Mouse (Mus musculus) olfactory bulb, adult 2 months (tissue): ENCODE data around the gene Sox2. TPM values are rescaled to one million over a fixed set of nuclear protein-coding genes. Genes with fewer than 3 reads are reported as not detected.

Experiments used
- H3K27ac ChIP-seq: fragments of 200-500 bp; 2 replicates; pipeline ENCODE4 v1.5.1; 2012; ENCODE audit warnings: low read depth, low read length; ENCODE audit not compliant: insufficient read depth
- H3K4me1 ChIP-seq: fragments of 200-500 bp; 2 replicates; pipeline ENCODE4 v1.6.1; 2012; ENCODE audit warnings: low read length; ENCODE audit not compliant: control insufficient read depth, insufficient read depth
- H3K4me3 ChIP-seq: fragments of 200-500 bp; 2 replicates; pipeline ENCODE4 v1.5.1; 2012; ENCODE audit warnings: mild to moderate bottlenecking, low read depth, low read length, moderate library complexity; ENCODE audit not compliant: insufficient read depth
- CTCF ChIP-seq: fragments of 200-500 bp; IDR thresholded peaks from 2 replicates; pipeline ENCODE4 v1.5.1; 2012; ENCODE audit warnings: low read depth, mild to moderate bottlenecking, low read length, moderate library complexity; ENCODE audit not compliant: insufficient read depth
- POLR2A ChIP-seq: fragments of 200-500 bp; IDR thresholded peaks from 2 replicates; pipeline ENCODE4 v1.6.1; 2012; ENCODE audit warnings: mild to moderate bottlenecking, low read depth, low read length, moderate library complexity; ENCODE audit not compliant: insufficient read depth
- WGBS: fragments of 180-500 bp; shearing (Covaris S2); methylation state at CpG from one replicate; pipeline ENCODE4 v1.1.7; 2018; 5-methylcytosine and 5-hydroxymethylcytosine counted together
- polyA plus RNA-seq: library from polyadenylated mRNA; stranded (reverse); fragments of >200 nt; gene quantifications from 2 replicates; pipeline ENCODE4 v1.2.4, GENCODE M21; 2012; ENCODE audit warnings: low replicate concordance; ENCODE audit not compliant: missing spikeins, insufficient read depth, insufficient read length

The Sox2 gene
- polyA plus RNA-seq, 1 experiment = not detected

DNA sequence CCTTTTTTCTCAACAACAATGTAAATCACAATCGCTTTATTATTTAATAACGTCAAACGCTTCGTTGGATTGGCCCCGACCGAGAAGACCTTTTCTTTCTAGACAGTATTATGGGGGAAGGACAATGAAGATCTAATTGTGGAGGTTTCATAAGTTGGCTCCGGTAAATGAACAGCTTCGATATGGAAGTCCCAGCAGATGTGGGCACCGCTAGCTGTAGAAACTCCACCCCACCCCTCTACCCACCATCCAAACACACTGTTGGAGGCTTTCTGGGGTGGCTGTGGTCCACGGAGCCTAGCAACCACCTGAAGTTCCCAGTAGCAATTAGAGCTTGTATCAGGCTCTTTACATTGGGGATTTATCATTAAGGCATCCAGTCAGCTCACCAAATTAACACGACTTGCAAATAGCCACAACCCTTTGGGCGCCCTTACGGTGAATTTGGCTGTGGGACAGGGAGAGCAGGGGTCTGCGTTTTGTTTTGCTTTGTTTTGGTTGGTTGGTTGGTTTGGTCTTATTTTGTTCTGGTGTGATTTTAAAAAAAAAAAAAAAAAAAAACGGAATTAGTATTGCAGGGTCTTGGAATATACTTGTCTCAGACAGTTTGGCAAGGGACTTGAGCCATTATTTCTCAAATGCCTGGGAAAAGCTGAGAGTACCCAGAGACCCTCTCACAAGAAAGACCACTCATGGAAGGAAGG, 12.0 kb downstream of the Sox2 start:
- 11% methylated on average over 15 of the region's 15 CpGs for whole genome bisulfite sequencing
- peak overlapping the region; percentile 46 for H3K4me3 ChIP-seq
- TF ChIP-seq POLR2A (no peak), CTCF (no peak)
- peaks cover 46% of the 10 kb centered on the region for H3K4me1 ChIP-seq
- H3K27ac ChIP-seq = peak overlapping the region; percentile 99

DNA sequence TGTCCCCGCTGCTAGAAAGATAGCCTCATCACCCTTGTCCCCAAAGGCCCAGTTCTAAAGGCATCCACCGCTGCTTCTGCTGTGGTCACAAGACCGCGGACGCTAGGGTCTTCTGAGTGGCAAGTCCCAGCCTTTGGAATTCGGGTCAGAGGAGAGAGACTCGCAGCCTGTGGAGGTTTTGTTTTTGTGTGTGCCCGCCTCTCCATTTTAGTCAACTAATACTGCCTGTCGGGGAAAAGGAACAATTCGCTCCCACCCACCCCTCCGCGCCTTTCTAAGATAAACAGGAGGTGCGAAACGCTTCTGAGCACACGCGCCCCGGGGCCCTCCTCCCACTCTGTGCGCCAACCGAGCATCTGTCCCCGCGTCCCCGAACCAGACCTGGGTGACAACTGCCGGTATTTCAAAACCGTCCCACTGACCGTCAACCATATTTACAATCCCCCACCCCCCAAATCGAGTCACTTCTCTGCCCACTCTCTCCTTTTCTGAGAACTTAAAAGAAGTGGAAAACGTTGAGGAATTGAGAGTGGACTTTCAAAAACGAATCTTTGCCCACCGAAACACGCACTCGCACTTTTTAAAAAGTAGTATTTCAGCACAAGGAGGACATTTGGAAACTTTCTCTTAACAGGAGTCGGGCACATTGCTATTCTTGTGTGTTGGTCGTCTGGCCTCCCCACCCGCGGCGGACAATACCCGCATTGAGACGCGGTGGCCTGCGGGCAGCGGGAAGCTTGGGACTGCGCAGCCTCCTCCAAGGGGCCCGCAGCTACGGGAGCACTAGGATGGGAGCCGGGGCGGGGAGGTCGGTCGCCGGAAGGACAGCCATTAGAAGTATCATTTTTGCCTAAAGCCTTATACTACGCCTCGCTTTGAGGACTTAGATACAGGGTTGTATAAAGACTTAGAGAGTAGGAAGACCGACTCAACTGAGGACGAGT, 12.8 kb downstream of the Sox2 start:
- TF ChIP-seq POLR2A = no peak
- no peak for TF ChIP-seq CTCF
- peak overlapping the region; percentile 46 for H3K4me3 ChIP-seq
- peaks cover 43% of the 10 kb centered on the region for H3K4me1 ChIP-seq
- 2% methylated on average over 53 of the region's 53 CpGs for WGBS
- H3K27ac ChIP-seq = peak overlapping the region; percentile 99

DNA sequence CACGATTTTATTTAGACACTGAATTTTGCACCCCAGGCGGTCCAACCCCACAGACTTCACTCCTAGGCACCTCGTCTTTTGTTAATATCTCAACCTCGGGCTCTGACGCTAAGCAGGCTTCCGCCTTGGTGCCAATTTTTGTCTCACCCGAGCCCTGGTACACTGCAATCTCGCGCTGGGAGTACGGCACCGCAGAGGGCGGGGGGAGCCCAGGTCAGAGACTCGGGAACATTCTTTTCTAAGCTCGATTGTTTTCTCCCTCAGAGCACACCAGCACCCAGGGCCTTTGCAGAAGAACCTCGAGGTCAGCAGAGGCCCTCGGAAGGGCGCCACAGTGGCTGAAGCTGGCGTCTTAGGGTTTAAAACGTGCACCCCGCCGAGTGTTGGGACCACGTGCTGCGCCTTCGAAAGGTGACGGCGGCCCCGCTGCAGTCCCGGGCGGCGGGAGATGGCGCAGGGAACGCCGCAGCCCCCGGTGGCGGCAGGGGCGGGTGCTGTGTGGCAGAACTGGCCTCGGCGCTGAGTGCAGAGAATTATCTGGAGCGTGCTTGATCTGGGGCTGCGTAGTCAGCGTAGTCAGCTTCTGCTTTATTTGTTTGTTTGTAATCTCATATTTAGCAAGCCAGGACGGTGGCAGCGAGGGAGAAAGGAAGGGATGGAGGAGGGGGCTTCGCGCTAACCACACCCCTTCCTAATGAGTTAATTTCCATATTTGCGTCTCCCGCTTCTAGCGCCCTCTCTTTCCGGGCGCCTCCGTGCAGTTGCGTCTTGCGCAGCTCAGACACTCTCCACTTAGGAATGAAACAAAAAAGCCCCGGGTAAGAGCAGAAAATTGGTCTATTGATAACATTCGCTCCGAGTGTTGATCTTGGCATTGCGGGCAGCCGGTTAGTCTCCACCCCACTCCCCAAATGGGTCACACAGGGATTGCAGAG, 13.8 kb downstream of the Sox2 start:
- WGBS = under 1% methylated on average over 58 of the region's 58 CpGs
- peak overlapping the region; percentile 99 for H3K27ac ChIP-seq
- TF ChIP-seq CTCF (no peak), POLR2A (0 out of 2 replicates have a peak, but pooled peaks have one; percentile 20)
- peak overlapping the region; percentile 46 for H3K4me3 ChIP-seq
- peaks cover 46% of the 10 kb centered on the region for H3K4me1 ChIP-seq

DNA sequence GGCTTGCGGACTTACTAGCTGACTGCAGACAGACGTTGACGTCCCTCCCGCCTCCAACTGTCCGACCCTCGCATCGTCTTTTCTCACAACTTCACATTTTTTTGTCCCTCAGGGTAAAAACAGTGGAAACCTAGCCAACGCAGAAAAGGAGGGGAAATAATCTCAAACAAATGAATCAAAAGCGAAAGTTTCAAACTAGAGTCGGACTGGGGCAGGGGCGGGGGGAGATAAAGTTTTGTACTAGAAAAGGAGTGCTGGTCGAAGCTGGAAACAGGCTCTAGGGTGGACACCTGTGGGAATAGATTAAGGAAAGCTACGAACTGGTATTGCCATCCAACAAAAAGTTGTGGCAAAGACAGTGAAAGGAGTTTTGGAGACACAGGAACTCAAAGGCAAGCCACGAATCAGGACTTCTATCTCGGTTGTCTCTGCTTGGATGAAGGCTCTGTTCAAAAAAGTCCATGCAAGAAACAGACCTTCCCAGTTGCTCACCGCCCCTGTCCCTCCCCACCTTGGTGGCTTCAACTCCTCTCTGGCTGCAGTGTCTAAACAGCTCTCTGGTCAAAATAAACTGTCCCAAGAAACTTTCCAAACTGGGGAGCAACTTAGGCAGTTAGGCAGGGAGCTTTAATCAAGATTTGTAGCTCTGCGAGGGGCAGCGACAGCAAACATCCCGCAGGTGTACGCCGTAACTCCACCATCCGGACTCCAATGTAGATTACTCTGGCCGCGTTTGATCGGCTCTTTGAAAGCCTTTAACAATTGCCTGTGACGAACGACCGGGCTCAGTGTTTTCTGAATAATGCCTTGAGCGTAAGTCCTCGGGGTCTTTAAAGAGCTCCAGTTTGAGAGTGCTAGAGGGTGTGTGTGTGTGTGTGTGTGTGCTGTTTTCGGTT, 14.7 kb downstream of the Sox2 start:
- TF ChIP-seq CTCF (no peak), POLR2A (no peak)
- peak overlapping the region; percentile 46 for H3K4me3 ChIP-seq
- 20% methylated on average over 31 of the region's 31 CpGs for WGBS
- peak overlapping the region; percentile 99 for H3K27ac ChIP-seq
- peaks cover 45% of the 10 kb centered on the region for H3K4me1 ChIP-seq

DNA sequence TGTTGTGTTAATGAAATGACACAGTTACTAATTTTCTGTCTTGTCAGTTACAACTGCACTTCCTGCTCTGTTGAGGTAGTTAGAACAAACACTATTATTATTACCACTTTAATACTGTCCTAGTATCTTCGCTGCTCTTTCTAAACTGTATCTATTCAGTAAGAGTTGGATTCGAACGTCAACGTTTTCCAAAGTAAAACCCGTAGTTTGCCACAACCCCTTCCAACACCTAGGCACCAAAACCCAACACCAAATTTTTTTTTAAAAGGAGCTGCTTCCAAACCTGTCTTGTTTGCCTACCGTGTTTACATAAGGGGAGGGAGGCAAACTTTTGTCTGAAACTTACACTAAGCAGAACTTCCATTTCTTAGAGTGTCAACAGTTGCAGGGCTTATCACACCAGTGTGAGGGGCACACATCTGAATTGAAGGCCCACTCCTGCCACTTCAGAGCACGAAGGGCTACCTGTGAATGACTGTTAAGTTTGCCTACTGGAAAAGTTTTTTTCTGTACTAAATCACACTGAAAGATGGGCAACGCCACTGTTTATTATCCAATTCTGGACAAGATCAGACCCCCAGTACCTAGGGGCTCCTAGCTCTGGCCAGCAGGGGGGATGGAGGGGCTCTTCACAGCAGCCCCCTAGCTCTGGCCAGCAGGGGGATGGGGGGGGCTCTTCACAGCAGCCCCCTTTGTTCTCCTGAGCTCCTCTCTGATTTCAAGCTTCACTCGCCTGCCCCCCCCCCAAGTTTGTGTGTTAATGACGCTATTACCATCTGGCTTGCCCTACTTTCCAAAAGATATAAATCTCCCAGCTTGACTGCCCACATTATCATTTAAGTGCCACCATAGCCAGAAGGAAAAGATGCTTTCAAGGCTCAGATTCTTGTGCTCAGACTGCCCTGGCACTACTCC, 15.8 kb downstream of the Sox2 start:
- 30% methylated on average over 9 of the region's 10 CpGs for WGBS
- Histone ChIP-seq H3K4me3 (no peak overlapping the region), H3K4me1 (peaks cover 45% of the 10 kb centered on the region), H3K27ac (peak overlapping the region; percentile 40)
- TF ChIP-seq POLR2A (no peak), CTCF (no peak)

DNA sequence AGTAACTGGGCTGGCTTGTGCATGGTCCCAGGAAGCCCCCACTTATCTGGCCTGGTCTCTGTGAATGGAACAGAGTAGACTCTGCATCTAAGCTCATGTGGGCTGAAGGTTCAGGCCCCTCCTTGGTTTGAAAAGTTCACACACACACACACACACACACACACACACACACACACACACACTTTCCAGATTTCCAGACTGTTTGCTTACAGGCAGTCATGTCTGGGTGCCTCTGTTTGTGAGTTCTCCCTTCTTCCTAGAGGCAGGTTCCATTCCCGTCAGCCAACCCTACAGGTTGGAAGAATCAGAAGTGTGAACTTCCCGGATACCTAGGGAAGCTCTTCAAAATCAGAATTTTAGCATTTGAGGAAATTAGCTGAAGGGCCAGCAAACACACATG, 17.0 kb downstream of the Sox2 start:
- peaks cover 42% of the 10 kb centered on the region for H3K4me1 ChIP-seq
- no peak overlapping the region for H3K27ac ChIP-seq

More for the DNA sequence above, 17.0 kb downstream of the Sox2 start:
- TF ChIP-seq POLR2A (no peak), CTCF (no peak)
- WGBS = 75% methylated on average over 2 of the region's 2 CpGs
- H3K4me3 ChIP-seq = no peak overlapping the region
